Mouse (Mus musculus): ENCODE data around the gene Arhgap31. TPM values are rescaled to one million over a fixed set of nuclear protein-coding genes. Genes with fewer than 3 reads are reported as not detected.
"Not testable (repeated sequence)": the region's sequence is repeated elsewhere in the genome, so short reads cannot be mapped to it uniquely, and the experiment has no call there.

Gene Arhgap31
- polyA plus RNA-seq, 1 experiment from 2014 or later, result 4.6 TPM

DNA sequence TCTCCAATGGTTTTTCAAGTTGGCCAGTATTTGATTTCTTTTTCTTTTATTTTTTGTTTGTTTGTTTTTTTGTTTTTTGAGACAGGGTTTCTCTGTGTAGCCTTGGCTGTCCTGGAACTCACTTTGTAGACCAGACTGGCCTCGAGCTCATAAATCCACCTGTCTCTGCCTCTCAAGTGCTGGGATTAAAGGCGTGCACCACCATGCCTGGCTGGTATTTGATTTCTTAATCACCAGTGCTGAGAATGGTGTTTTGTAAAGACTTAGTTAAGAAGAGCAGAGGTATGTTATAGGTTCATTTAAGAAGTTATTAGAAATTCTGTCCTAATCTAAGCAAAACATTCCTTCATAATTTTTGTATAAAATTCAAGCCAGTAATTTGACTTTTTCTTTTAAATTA is 35.1 kb downstream of the Arhgap31 start:
- ATAC-seq; H3K9ac ChIP-seq (replicated peaks); H3K4me2 ChIP-seq (replicated peaks); H3K27me3 ChIP-seq; H3K9me3 ChIP-seq; H3K36me3 ChIP-seq; H3K4me3 ChIP-seq (replicated peaks); H3K27ac ChIP-seq: not testable (repeated sequence)
- 75% methylated on average over 2 of the region's 2 CpGs for WGBS
- peaks cover 11% of the 10 kb centered on the region for H3K4me1 ChIP-seq (replicated peaks)

DNA sequence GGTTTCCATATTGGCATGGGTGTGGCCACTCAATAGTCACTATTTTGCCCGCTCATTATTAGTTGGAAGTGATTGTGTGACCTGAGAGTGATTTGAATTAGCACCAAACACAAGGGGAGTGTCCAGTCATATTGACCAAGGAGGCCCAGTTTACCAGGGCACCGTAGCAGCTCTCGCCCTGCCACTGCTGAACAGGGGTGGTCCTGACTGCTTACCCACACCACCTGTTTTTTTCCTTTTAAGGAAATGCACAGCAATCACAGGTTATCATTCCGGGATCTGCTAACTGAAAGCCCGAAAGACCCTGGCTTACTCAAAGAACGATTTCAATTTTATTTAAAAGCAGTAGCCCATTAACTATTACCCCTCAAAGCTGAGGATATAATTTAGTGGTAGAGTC is 35.9 kb downstream of the Arhgap31 start:
- Histone ChIP-seq H3K27ac (no peak overlapping the region), H3K9ac (replicated peaks) (no peak overlapping the region), H3K36me3 (no peaks in the 10 kb centered on the region), H3K4me3 (replicated peaks) (no peak overlapping the region), H3K9me3 (no peaks in the 10 kb centered on the region), H3K4me2 (replicated peaks) (no peak overlapping the region), H3K4me1 (replicated peaks) (peaks cover 18% of the 10 kb centered on the region), H3K27me3 (no peaks in the 10 kb centered on the region)
- WGBS, result 93% methylated on average over 6 of the region's 6 CpGs
- no peak for ATAC-seq

DNA sequence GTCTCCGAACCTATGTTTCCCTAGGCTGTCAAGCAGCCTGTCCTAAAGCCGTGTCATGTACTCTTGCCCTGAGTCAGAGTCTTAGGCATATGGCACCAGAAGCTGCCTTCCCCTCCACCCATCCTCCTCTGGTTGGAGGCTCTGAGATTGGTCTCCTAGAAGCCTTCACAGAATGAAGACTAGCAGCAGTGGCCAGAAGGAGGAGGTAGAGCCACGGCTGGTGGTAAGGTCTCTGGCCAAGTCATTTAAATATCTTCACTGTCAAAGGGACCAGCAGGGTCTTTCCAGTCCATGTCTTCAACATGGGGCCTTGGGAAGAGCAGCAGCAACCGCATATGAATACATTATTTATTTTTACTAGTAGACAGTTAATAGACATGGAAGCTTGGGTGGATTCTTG is 36.4 kb downstream of the Arhgap31 start:
- ATAC-seq, result no peak
- 96% methylated on average over 4 of the region's 4 CpGs for WGBS
- no peak overlapping the region for H3K4me3 ChIP-seq (replicated peaks)

DNA sequence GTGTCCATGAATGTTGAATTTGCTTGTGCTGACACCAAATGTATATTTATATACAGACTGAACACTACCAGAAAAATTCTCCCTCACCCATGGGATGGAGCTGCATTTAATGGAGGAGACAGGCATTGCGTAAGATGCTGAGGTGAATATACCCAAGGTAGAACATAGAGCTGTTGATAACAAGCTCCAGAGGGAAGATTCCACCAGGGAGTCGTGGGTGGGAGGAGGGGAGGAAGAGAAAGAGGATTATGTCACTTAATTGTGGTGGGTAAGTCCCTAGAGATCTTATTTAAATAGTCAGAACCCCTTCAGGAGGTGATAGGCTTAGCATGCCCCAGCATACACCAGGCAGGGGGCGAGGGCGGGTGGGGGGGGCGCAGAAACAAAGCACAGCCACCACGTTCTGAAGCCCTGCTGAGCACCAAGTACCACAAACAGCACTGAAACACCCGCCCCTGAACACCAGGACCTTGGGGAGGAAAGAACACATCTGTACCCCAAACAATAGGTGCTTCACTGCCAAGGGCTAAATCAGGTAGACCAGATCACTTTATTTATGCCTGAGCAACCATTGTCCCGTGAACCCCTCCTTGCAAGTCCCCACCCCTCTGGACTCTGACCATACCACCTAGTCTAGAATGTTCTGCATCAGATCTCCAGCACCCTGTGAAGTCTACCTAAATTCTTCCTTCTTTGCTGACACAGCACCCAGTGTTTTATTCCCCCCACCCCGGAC is 37.3 kb downstream of the Arhgap31 start:
- Histone ChIP-seq H3K4me2 (replicated peaks) (no peak overlapping the region), H3K27me3 (no peaks in the 10 kb centered on the region), H3K9me3 (no peaks in the 10 kb centered on the region), H3K4me3 (replicated peaks) (no peak overlapping the region), H3K27ac (no peak overlapping the region), H3K36me3 (no peaks in the 10 kb centered on the region), H3K4me1 (replicated peaks) (peaks cover 29% of the 10 kb centered on the region), H3K9ac (replicated peaks) (no peak overlapping the region)
- 53% methylated on average over 8 of the region's 9 CpGs for WGBS
- ATAC-seq, result no peak

More for the DNA sequence above, 36.4 kb downstream of the Arhgap31 start:
- H3K4me1 ChIP-seq (replicated peaks), result peaks cover 23% of the 10 kb centered on the region
- H3K9me3 ChIP-seq, result no peaks in the 10 kb centered on the region
- no peak overlapping the region for H3K4me2 ChIP-seq (replicated peaks)
- no peaks in the 10 kb centered on the region for H3K36me3 ChIP-seq
- no peak overlapping the region for H3K9ac ChIP-seq (replicated peaks)
- no peak overlapping the region for H3K27ac ChIP-seq
- no peaks in the 10 kb centered on the region for H3K27me3 ChIP-seq

DNA sequence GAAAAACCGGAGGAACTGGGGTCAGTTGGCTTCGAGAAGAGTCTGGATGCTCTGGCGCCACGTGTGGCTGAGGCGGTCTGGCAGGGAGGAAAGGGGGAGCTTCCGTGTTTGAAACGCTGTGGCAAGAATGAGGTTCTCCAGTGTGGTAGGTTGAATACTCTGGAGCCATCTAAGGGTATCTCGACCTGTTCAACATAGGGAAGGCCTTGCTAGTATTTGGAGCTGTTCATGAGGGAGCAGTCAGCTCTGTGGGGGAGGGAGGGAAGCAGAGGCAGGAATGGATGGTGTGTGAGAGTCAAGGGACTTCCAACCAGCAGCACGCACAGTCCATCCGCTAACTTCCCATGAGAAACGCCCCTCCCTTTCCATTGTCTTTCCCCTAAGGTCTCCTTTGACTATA is 38.2 kb downstream of the Arhgap31 start:
- Histone ChIP-seq H3K27ac (no peak overlapping the region), H3K4me3 (replicated peaks) (no peak overlapping the region), H3K36me3 (no peaks in the 10 kb centered on the region), H3K9ac (replicated peaks) (no peak overlapping the region), H3K4me2 (replicated peaks) (no peak overlapping the region), H3K27me3 (no peaks in the 10 kb centered on the region), H3K9me3 (no peaks in the 10 kb centered on the region), H3K4me1 (replicated peaks) (peaks cover 37% of the 10 kb centered on the region)
- no peak for ATAC-seq
- WGBS, result 92% methylated on average over 11 of the region's 11 CpGs

DNA sequence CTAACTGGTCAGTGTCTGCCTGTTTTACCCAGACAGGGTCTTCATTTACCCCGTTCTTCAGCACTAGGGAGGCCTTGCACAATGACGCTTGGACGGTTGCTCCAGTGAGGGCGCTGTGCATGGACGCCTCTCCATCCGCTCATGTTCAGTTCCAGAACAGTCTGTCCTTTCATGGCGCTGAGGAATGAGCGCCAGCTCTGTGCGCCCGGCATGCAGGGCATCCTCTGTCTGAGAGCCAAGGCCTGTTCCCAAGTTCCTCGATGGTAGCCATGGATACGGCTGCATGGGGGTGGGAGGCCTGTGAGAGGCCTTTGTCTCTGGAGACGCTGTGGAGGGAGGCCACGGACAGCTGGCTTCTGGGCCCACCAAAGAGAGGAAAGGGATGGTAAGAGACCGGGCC is 39.6 kb downstream of the Arhgap31 start:
- WGBS, result 33% methylated on average over 15 of the region's 15 CpGs
- Histone ChIP-seq H3K4me1 (replicated peaks) (peaks cover 37% of the 10 kb centered on the region), H3K4me2 (replicated peaks) (no peak overlapping the region), H3K36me3 (no peaks in the 10 kb centered on the region), H3K27me3 (no peaks in the 10 kb centered on the region), H3K4me3 (replicated peaks) (no peak overlapping the region), H3K9ac (replicated peaks) (no peak overlapping the region), H3K27ac (peak overlapping the region; percentile 64), H3K9me3 (no peaks in the 10 kb centered on the region)
- ATAC-seq, result peak; percentile 91

DNA sequence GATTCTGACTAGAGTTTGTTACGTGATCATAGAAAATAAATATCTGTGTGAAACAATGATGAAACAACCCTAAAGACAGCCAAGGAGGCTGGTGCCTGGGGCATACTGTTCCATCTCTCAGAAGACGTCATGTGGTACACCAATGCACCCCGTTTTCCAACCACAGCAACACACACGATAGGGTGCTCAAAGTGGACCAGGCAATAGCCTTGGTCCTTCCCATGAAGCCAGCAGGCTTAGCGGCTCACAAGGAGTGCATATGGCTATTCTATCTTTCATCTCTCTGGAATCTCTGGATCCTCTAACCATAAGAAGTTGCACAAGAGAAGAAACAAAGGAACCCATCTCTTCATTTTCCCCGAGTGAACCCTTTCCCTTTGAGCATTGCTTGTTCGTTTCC is 40.1 kb downstream of the Arhgap31 start:
- WGBS, result 90% methylated on average over 7 of the region's 7 CpGs

DNA sequence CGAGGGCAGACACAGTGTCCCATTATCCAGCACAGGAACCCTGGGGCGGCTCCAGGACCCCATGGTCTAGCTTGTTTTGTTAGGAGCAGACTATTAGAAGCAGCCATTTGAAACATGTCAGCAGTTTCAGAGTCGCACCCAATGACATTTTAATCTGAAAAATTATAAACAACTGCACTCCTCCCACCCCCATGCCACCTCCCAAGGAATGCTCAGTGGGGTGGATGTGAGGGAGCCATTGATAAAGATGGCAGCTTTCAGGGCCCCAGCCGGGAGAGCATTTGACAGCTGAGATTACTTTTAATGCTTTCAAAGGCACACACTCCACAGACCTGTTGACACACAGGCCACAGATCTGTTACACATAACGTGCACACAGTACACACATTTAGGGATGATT is 40.7 kb downstream of the Arhgap31 start:
- no peak overlapping the region for H3K4me2 ChIP-seq (replicated peaks)
- no peaks in the 10 kb centered on the region for H3K9me3 ChIP-seq
- no peak overlapping the region; the same call in 1 of the 2 replicates for H3K27ac ChIP-seq
- H3K4me1 ChIP-seq (replicated peaks), result peaks cover 37% of the 10 kb centered on the region
- H3K4me3 ChIP-seq (replicated peaks), result no peak overlapping the region
- no peak overlapping the region for H3K9ac ChIP-seq (replicated peaks)
- ATAC-seq, result no peak
- no peaks in the 10 kb centered on the region for H3K36me3 ChIP-seq
- WGBS, result 44% methylated on average over 5 of the region's 5 CpGs
- H3K27me3 ChIP-seq, result no peaks in the 10 kb centered on the region

More for the DNA sequence above, 40.1 kb downstream of the Arhgap31 start:
- H3K9ac ChIP-seq (replicated peaks), result no peak overlapping the region
- no peaks in the 10 kb centered on the region for H3K9me3 ChIP-seq
- peaks cover 37% of the 10 kb centered on the region for H3K4me1 ChIP-seq (replicated peaks)
- H3K27ac ChIP-seq, result peak overlapping the region; percentile 62
- H3K27me3 ChIP-seq, result no peaks in the 10 kb centered on the region
- H3K36me3 ChIP-seq, result no peaks in the 10 kb centered on the region
- no peak overlapping the region for H3K4me2 ChIP-seq (replicated peaks)
- ATAC-seq, result no peak
- H3K4me3 ChIP-seq (replicated peaks), result no peak overlapping the region

DNA sequence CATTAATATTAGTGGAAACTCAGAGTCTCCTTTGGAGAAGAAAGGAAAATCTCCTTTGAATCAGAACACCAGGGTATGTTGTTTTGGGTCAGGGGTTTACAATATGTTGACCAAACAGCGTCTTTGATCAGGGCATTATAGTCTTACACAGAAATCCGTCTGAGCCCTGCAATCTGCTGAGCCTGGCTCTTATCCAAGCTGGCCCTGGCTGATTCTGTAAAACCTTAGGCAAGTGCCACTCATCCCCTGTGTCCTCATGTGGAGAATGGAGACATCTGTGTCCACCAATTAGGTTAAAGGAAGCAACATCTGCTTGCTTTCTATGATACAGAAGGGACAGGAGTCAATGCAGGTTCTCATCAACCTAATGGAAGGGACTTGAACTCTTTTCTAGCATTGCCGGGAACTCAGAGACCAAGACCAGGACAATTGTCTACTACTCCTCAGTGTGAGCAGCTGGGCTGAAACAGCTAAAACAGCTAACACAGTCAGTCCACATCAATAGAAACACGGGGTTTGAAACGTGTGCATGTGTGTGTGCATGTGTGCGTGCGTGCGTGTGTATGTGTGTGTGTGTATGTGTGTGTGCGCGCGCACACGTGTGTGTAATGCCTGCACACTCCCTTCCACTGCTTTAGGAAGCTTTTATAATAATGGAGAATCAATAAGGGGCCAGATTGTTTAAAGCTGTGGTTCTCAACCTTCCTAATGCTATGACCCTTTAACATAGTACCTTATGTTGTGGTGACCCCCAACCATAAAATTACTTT is 42.3 kb downstream of the Arhgap31 start:
- Histone ChIP-seq H3K4me3 (replicated peaks) (no peak overlapping the region), H3K4me2 (replicated peaks) (no peak overlapping the region), H3K4me1 (replicated peaks) (peaks cover 37% of the 10 kb centered on the region), H3K27ac (peak overlapping the region; percentile 2; the same call in 1 of the 2 replicates), H3K9me3 (no peaks in the 10 kb centered on the region), H3K27me3 (no peaks in the 10 kb centered on the region), H3K36me3 (no peaks in the 10 kb centered on the region), H3K9ac (replicated peaks) (no peak overlapping the region)
- WGBS, result 81% methylated on average over 12 of the region's 12 CpGs
- peak; percentile 57 for ATAC-seq

DNA sequence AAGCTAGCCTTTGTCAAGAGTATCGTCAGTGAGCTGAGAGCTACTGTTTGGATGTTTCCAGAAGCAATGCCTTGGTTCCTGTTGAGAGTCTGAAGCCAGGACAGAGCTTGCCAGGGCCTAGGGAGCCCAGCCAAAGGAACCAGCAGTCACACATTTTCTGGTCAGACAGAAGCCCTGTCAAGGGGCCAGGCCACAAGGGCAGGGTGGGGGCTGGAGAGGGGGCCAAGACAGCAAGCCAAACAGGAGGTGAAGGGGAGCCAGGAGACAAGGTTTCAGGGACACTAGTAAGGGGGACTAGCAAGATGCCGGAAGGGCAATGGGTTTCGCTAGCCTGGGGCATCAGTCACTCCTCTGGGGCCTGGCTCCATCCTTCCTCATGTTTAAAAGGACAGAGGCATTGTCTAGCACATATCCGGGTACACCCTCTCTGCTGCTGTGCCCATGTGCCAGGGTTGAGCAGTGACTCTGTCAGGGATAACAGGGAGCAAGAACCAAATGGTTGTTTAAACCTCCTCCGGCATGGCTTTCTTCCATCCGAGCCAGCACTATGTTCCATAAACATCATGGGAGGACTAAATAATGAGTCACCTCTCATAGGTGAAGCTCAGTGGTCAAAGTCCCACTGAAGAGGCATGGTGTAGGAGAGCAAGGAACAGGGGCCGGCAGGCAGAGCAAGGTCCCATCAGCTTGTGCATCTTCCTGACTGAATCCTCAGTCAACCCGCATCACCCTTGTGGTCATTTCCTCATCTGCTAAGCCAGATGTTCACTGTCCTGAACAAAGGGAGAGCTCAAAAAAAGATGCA is 44.0 kb downstream of the Arhgap31 start:
- Histone ChIP-seq H3K4me3 (replicated peaks) (no peak overlapping the region), H3K4me1 (replicated peaks) (peaks cover 37% of the 10 kb centered on the region), H3K4me2 (replicated peaks) (no peak overlapping the region), H3K27me3 (no peaks in the 10 kb centered on the region), H3K36me3 (no peaks in the 10 kb centered on the region), H3K9me3 (no peaks in the 10 kb centered on the region), H3K27ac (no peak overlapping the region), H3K9ac (replicated peaks) (no peak overlapping the region)
- WGBS, result 91% methylated on average over 8 of the region's 8 CpGs
- ATAC-seq, result no peak

DNA sequence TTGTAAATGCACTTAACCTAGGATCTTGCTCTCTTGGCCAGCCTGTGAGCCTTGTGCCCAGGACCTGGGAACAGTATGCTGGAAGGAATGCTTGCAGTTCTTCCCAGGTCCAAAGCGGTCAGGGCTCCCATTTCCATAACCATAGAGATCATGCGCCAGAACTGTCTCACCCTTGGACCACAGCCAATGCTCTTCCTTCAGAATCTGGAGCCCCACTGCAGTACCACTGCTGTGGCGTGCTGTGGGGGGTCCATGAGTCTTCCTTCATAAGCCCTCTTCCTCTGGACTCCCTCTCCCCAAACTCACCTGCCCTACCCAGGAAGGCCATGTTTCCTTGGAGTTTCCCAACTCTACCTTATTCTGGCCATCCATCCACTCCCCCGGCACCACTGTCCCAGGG is 46.6 kb downstream of the Arhgap31 start:
- no peak for ATAC-seq
- H3K9me3 ChIP-seq, result no peaks in the 10 kb centered on the region
- no peak overlapping the region for H3K4me3 ChIP-seq (replicated peaks)
- H3K9ac ChIP-seq (replicated peaks), result no peak overlapping the region
- WGBS, result 89% methylated on average over 4 of the region's 4 CpGs
- H3K36me3 ChIP-seq, result no peaks in the 10 kb centered on the region
- H3K4me1 ChIP-seq (replicated peaks), result peaks cover 13% of the 10 kb centered on the region
- H3K27ac ChIP-seq, result no peak overlapping the region
- no peaks in the 10 kb centered on the region for H3K27me3 ChIP-seq
- no peak overlapping the region for H3K4me2 ChIP-seq (replicated peaks)

DNA sequence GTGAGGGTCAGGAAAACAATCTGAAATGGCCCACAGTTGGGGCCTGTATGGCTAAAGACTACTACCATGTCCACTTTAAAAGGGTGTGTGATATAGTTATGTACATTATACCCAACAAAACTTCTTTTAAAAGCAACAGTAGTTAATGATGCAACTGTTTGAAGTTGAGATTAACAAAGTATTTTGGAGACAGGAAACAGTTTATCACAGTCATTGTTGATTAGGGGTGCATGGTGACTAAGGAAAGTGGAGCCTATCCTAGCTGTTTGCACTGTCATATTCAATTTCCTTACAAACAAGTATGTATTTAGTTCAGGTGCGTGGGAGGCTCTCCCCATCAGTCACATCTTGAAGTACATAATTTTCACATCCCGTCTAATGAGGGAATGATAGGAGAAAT is 47.1 kb downstream of the Arhgap31 start:
- H3K27ac ChIP-seq, result no peak overlapping the region
- H3K4me3 ChIP-seq (replicated peaks), result no peak overlapping the region
- WGBS, result 93% methylated on average over 2 of the region's 2 CpGs
- no peak for ATAC-seq
- H3K9ac ChIP-seq (replicated peaks), result no peak overlapping the region
- H3K9me3 ChIP-seq, result no peaks in the 10 kb centered on the region
- no peaks in the 10 kb centered on the region for H3K27me3 ChIP-seq
- no peak overlapping the region for H3K4me2 ChIP-seq (replicated peaks)
- H3K36me3 ChIP-seq, result no peaks in the 10 kb centered on the region
- peaks cover 10% of the 10 kb centered on the region for H3K4me1 ChIP-seq (replicated peaks)

Data from midbrain, embryonic 13.5 days (tissue).